Mouse (Mus musculus) neural tube, embryonic 12.5 days (tissue): ENCODE measurements around the gene Ifitm10. TPM values are rescaled to one million over a fixed set of nuclear protein-coding genes. Genes with fewer than 3 reads are reported as not detected.
A peak's percentile ranks its signal among the peaks of the same experiment; 100 is the strongest.
"Not testable (repeated sequence)": the region's sequence is repeated elsewhere in the genome, so short reads cannot be mapped to it uniquely, and the experiment has no call there.

Experiments
- ATAC-seq: fragments of 200-750 bp; cut with Nextera tagmentation; 2 replicates; pipeline ENCODE4 v1.8.0; 2017; ENCODE audit warnings: low read depth, mild to moderate bottlenecking, moderate TSS enrichment, moderate library complexity; ENCODE audit not compliant: low FRiP score
- H3K27ac ChIP-seq: fragments of 300-500 bp; sonication (generic); 2 replicates; pipeline ENCODE4 v1.5.1; 2016
- H3K27me3 ChIP-seq: fragments of 300-500 bp; sonication (generic); replicated peaks from 2 replicates; pipeline ENCODE4 v1.6.1; 2016; ENCODE audit warnings: mild to moderate bottlenecking
- H3K36me3 ChIP-seq: fragments of 300-500 bp; sonication (generic); 2 replicates; pipeline ENCODE4 v1.6.1; 2016; ENCODE audit warnings: mild to moderate bottlenecking
- H3K4me1 ChIP-seq: fragments of 300-500 bp; sonication (generic); 2 replicates; pipeline ENCODE4 v1.6.1; 2016
- H3K4me2 ChIP-seq: fragments of 300-500 bp; sonication (generic); replicated peaks from 2 replicates; pipeline ENCODE4 v1.6.1; 2016; ENCODE audit warnings: mild to moderate bottlenecking
- H3K4me3 ChIP-seq: fragments of 300-500 bp; sonication (generic); 2 replicates; pipeline ENCODE4 v1.5.1; 2016
- H3K9ac ChIP-seq: fragments of 300-500 bp; sonication (generic); 2 replicates; pipeline ENCODE4 v1.6.1; 2016; ENCODE audit warnings: mild to moderate bottlenecking
- H3K9me3 ChIP-seq: fragments of 300-500 bp; sonication (generic); 2 replicates; pipeline ENCODE4 v1.6.1; 2016; ENCODE audit warnings: mild to moderate bottlenecking
- WGBS: fragments of 180-500 bp; shearing (Covaris S2); methylation state at CpG from one replicate; pipeline ENCODE4 v1.1.7; 2016; 5-methylcytosine and 5-hydroxymethylcytosine counted together
- polyA plus RNA-seq: library from polyadenylated mRNA; unstranded; fragments of >200 nt; fragmentation: Nextera tagmentation; extraction: Ambion mirVana; gene quantifications from 2 replicates; pipeline ENCODE4 v1.2.1, GENCODE M21; 2016

The Ifitm10 gene
- polyA plus RNA-seq, 1 experiment from 2014 or later: 0.47 TPM

- not testable (repeated sequence) for H3K4me3 ChIP-seq, ATAC-seq, H3K9ac ChIP-seq, H3K36me3 ChIP-seq, H3K9me3 ChIP-seq, H3K27ac ChIP-seq, H3K4me1 ChIP-seq, H3K4me2 ChIP-seq, H3K27me3 ChIP-seq
Observed at GRCm38 (mm10) chr7:142297018-142297417, 76.5 kb downstream of the Ifitm10 start, which contains the start of gene Krtap5-1. TSS of gene Krtap5-1 (minus strand) at chr7:142297118.

GRCm38 (mm10) chr7:142296108-142296507 lies 77.4 kb downstream of the Ifitm10 start:
- ATAC-seq, H3K4me2 ChIP-seq, H3K9ac ChIP-seq, H3K9me3 ChIP-seq, H3K27ac ChIP-seq, H3K4me3 ChIP-seq, H3K27me3 ChIP-seq, H3K4me1 ChIP-seq, H3K36me3 ChIP-seq: not testable (repeated sequence)
- 32% methylated on average over 4 of the region's 4 CpGs for WGBS

- Histone ChIP-seq H3K9me3 (no peaks in the 10 kb centered on the region), H3K9ac (no peak overlapping the region), H3K27me3 (no peaks in the 10 kb centered on the region), H3K4me2 (no peak overlapping the region), H3K36me3 (no peaks in the 10 kb centered on the region), H3K4me1 (no peaks in the 10 kb centered on the region), H3K4me3 (no peak overlapping the region), H3K27ac (no peak overlapping the region)
- ATAC-seq: no peak
Observed at GRCm38 (mm10) chr7:142295418-142295817, 78.1 kb downstream of the Ifitm10 start.

- not testable (repeated sequence) for ATAC-seq, H3K4me3 ChIP-seq, H3K4me2 ChIP-seq, H3K27ac ChIP-seq, H3K9ac ChIP-seq, H3K4me1 ChIP-seq, H3K36me3 ChIP-seq, H3K27me3 ChIP-seq, H3K9me3 ChIP-seq
- WGBS: 0% methylated on average over 2 of the region's 2 CpGs
Observed at GRCm38 (mm10) chr7:142293851-142294250, 79.7 kb downstream of the Ifitm10 start.

- H3K36me3 ChIP-seq, H3K9me3 ChIP-seq, H3K4me3 ChIP-seq, H3K4me2 ChIP-seq, H3K9ac ChIP-seq, H3K4me1 ChIP-seq, ATAC-seq, H3K27ac ChIP-seq: not testable (repeated sequence)
- peaks cover 12% of the 10 kb centered on the region for H3K27me3 ChIP-seq
- WGBS: 42% methylated on average over 9 of the region's 9 CpGs
Observed at GRCm38 (mm10) chr7:142285910-142286612, 87.5 kb downstream of the Ifitm10 start.

GRCm38 (mm10) chr7:142285130-142285835 lies 88.3 kb downstream of the Ifitm10 start:
- Histone ChIP-seq H3K27ac (no peak overlapping the region), H3K4me1 (peaks cover 8% of the 10 kb centered on the region; the same call in 1 of the 2 replicates), H3K27me3 (peaks cover 12% of the 10 kb centered on the region), H3K4me2 (peak overlapping the region; percentile 82), H3K4me3 (peak overlapping the region; percentile 52), H3K9ac (0 out of 2 replicates have a peak overlapping the region, but pooled peaks have one; percentile 35), H3K36me3 (no peaks in the 10 kb centered on the region), H3K9me3 (no peaks in the 10 kb centered on the region)
- peak; percentile 66 for ATAC-seq
- WGBS: 19% methylated on average over 23 of the region's 23 CpGs

GRCm38 (mm10) chr7:142284615-142285080 lies 88.9 kb downstream of the Ifitm10 start:
- H3K4me3 ChIP-seq: peak overlapping the region; percentile 52
- H3K36me3 ChIP-seq: no peaks in the 10 kb centered on the region
- peaks cover 12% of the 10 kb centered on the region for H3K27me3 ChIP-seq
- H3K4me1 ChIP-seq: peaks cover 8% of the 10 kb centered on the region; the same call in 1 of the 2 replicates
- no peak overlapping the region for H3K27ac ChIP-seq
- no peaks in the 10 kb centered on the region for H3K9me3 ChIP-seq
- WGBS: under 1% methylated on average over 19 of the region's 19 CpGs
- peak overlapping the region; percentile 58 for H3K9ac ChIP-seq
- peak; percentile 77 for ATAC-seq
- H3K4me2 ChIP-seq: peak overlapping the region; percentile 82

GRCm38 (mm10) chr7:142284023-142284591 lies 89.4 kb downstream of the Ifitm10 start:
- Histone ChIP-seq H3K4me3 (peak overlapping the region; percentile 52), H3K4me1 (peaks cover 8% of the 10 kb centered on the region; the same call in 1 of the 2 replicates), H3K9me3 (no peaks in the 10 kb centered on the region), H3K36me3 (no peaks in the 10 kb centered on the region), H3K9ac (peak overlapping the region; percentile 58), H3K27me3 (peaks cover 12% of the 10 kb centered on the region), H3K4me2 (peak overlapping the region; percentile 82), H3K27ac (no peak overlapping the region)
- ATAC-seq: peak; percentile 68; the same call in 1 of the 2 replicates
- under 1% methylated on average over 38 of the region's 38 CpGs for WGBS

- not testable (repeated sequence) for H3K4me3 ChIP-seq, H3K9ac ChIP-seq, H3K9me3 ChIP-seq, H3K36me3 ChIP-seq, ATAC-seq, H3K27ac ChIP-seq, H3K4me2 ChIP-seq, H3K4me1 ChIP-seq
- WGBS: 11% methylated on average over 2 of the region's 2 CpGs
- H3K27me3 ChIP-seq: peaks cover 12% of the 10 kb centered on the region
Observed at GRCm38 (mm10) chr7:142282847-142283246, 90.7 kb downstream of the Ifitm10 start.

GRCm38 (mm10) chr7:142279291-142279690 lies 94.3 kb downstream of the Ifitm10 start:
- ATAC-seq, H3K4me3 ChIP-seq, H3K27ac ChIP-seq, H3K9me3 ChIP-seq, H3K36me3 ChIP-seq, H3K4me2 ChIP-seq, H3K9ac ChIP-seq, H3K4me1 ChIP-seq: not testable (repeated sequence)
- 50% methylated on average over 1 of the region's 1 CpGs for WGBS
- peaks cover 12% of the 10 kb centered on the region for H3K27me3 ChIP-seq

- H3K4me2 ChIP-seq, H3K4me1 ChIP-seq, H3K9me3 ChIP-seq, H3K9ac ChIP-seq, H3K4me3 ChIP-seq, H3K36me3 ChIP-seq, H3K27ac ChIP-seq: not testable (repeated sequence)
- 0% methylated on average over 3 of the region's 3 CpGs for WGBS
- peaks cover 12% of the 10 kb centered on the region for H3K27me3 ChIP-seq
- 0 out of 2 replicates have a peak, but pooled peaks have one; percentile 41 for ATAC-seq
Observed at GRCm38 (mm10) chr7:142278183-142278582, 95.4 kb downstream of the Ifitm10 start.
